Mouse (Mus musculus) left cerebral cortex, postnatal 14 days (tissue): ENCODE measurements at regions not wholly inside any gene's neighbourhood (a gene's known extent, or its start where the extent isn't known, plus 50 kb on each side); places are given as distances from the start of the nearest gene placed in this dataset.
"Not testable (repeated sequence)": the region's sequence is repeated elsewhere in the genome, so short reads cannot be mapped to it uniquely, and the experiment has no call there.

Experiments
- DNase-seq, 2 experiments: peaks; one replicate each; pipeline ENCODE4 v3.0.0; 2021 to 2022; ENCODE audit warnings: low spot score in 2 of 2, mixed read lengths in 1 of 2
- intact Hi-C: fragments of 180-260 bp; cut with DNase I; formaldehyde crosslinking; loops from one replicate; pipeline ENCODE4 v1.15.1; 2025

DNA sequence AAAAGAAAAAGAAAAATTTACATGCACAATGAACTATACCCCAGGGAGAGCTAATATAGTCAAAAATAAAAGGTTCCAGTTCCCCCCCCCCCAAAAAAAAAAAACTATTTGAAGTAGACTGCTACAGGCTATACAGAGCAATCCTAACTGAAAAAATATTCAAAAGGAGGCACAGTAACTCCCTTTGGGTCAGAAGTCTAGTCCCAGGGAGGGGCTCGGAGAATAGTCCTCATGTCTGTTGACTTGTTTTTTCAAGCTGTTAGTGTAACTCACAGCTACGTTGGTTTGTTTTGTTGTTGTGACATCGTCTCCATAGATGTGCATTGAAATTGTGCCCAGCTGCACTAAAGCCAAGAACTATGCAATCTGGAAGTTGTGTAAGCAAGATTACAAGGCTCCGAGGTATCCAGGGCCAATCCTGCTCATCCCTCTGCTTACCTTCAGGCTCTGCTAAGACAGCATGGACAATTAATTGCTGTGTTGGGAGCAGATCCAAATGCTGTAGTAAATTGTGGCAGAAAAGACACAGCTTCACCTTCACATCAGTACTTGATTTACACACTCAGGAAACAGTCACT, 137.2 kb upstream of the Pnpt1 start:
- intact Hi-C loops = no loop called here
- peak in 1 of 2 experiments; percentile 2 for DNase-seq

DNA sequence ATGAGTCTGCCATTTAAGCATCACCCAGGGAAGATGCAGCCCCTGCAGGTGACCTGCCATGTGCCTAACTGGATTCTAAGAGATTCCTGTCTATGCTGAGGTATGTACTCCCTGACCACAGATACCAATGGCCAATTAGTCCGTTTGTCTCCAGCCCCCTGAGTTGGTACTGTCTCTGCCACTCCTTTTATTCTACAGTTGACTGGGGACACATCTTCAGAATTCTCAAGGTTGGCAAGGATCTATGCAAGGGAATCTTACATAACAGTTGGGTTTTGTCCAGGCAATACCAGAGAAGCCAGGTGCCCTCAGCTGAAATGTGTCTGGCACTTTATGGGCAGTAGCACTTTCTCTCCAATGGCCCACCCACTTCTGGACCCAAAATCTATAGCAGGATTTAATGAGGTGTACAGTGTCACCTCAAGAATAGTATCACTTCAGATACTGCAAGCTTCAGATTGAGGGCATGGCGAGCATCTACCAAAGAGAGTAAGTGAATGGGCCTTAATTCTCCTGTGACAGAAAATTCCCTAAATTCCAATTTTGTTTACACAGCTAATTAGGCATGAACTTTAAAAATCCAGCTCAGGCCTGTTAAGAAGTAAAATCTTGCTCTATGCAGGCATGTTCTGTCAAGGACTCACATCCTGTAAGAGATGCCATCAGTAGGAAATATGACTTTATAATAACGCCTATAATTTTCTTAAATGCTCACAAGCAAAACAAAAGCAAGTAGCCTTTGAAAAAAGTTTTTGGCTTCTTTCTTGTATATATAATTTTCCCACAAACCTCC, 132.0 kb upstream of the Pnpt1 start:
- intact Hi-C loops = no loop called here
- no peak for DNase-seq

DNA sequence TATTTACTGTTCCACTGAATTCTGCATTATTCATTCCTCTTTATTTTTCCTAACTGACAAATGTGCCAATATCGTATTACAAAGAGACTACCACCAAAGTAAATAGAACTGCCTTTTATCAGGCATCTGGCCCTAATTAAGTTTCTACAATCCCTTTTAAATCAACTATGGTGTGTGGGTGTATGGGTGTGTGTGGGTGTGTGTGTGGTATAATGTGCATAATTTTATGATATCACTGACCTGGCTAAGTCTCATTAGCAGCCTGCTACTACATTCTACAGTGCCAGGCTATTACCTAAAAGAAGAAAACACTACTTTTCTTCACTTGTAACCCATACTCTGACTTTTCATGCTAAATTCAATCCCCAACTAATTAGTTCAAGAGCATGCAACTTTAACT, 131.3 kb upstream of the Pnpt1 start:
- no peak for DNase-seq
- intact Hi-C loops = no loop called here

DNA sequence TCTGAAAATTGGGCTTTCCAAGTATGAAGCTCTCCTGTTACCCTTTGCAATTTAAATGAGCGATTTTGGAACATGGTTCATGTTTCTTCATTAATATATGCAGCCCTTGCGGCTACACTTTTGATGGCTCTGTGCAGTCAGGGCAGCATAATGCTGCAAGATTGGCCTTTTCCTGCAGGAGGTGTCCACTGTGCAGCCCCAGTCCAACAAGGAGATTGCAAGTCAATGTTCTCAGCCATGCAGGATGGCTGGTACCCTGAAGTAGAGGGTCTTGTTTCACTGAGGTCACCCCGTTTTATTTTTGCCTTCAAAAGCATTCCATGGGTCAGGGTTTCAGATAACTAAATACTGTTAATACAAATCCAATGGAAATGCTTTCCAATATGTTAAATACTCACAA, 130.9 kb upstream of the Pnpt1 start:
- intact Hi-C loops = no loop called here
- no peak for DNase-seq

DNA sequence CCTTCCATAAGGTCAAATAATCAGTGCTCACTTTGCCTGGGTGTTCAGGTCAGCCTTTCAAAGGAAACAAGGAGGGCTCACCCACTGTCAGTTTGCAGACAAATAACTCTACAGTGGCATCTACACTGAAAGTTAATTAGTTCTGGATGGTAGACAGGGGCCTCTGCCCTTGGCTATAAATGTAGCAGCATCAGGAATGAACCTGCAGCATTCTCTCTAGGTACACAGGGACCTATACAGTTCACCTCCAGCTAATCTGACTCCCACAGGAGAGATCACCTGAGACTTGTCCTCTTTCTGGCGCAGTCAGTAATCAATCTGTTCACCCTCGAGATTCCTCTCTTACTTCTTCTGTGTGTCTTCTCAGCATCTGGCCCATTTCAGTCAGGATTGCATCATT, 130.3 kb upstream of the Pnpt1 start:
- no peak for DNase-seq
- intact Hi-C loops = no loop called here

DNA sequence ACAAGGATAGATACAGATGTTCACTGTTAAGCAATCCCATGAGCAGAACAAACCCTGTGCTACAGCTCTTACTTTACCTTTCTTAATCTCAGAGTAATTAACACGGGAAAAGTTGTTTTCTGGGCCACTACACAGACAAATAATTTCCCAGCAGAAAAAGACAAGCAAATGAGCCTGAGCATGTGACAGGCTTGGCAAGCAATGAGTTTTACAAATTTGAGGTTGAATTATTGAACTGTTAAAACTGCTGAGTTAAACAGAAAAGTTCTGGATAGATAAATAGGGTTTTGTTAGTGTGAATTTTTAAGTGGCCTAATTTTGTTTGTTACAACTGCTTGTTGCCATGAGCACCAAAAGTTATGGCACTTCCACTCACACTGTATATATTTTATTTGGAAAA, 113.1 kb upstream of the Pnpt1 start:
- no peak for DNase-seq
- intact Hi-C loops = no loop called here

DNA sequence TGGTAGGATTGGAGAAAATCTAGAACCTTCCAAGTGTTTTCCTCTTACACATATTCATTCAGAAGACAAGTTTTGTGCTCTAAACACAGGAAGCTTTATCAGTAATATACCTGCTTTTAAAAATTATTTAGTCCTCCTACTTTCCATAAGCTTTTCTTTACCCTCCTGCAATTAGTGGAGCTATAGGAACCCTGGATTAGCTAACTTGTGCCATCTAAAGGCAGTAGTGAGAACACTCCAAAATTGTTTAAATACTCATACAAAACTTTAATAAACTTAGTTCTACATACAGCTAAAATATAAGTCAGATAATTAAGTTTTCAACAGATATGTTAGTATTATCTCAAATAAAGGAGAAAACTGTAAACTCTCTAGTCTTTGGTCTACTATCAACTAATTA, 89.7 kb upstream of the Pnpt1 start:
- DNase-seq = no peak
- intact Hi-C loops = loop anchor here (2.0 to 10.0 kb wide), 3 partner anchors 234 to 430 kb away; no protein-coding TSS in a partner anchor

DNA sequence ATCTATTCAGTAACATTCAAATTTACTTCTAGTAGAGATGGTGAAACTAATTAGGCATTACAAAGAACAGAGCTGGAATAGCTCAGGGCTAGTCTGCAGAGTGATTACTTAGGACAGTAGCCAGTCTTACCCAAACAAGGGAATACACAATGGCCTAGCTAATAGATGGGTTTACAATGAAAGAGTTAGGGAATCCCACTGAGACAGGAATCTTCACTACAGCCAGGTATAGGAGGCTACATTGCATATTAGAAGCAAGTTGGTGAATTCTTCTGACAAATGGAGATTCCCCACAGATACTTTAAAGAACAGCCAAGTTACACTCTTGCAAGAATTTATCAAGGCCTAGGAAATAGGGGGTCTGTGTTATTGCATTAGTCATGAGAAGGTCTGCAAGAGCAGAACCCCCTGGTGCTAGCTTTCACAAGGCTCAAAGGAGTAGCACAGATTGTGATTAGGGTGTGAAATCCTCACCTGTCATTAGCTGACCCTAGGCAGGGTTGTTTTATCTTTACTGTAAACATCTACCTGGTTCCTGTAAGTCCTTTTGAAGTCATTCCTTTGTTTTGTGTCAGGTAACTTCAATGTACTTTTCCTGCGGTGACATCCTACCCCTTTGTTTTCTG, 82.4 kb upstream of the Pnpt1 start:
- intact Hi-C loops = loop anchor here (10.0 kb wide), 1 partner anchor 313 kb away; no protein-coding TSS in a partner anchor
- DNase-seq = not testable (repeated sequence)

DNA sequence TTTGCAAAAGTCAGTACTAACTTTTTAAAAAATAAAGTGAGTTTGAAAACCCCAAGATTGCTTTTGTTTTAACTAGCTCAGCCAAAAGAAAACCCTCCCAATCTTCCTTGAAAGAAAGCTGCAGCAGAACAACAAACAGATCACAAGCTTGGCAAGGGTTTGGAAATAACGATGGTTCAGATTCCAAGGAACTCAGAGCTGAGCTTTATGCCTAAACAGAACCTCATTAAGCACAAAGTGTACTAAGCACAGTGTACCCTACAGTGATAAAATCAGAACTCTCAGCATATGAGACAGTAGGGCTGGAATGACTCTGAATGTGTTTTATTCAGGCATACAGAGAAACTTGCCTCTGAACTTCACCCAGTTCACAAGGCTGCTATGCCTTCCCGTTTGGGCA, 77.9 kb upstream of the Pnpt1 start:
- intact Hi-C loops = no loop called here
- no peak for DNase-seq

DNA sequence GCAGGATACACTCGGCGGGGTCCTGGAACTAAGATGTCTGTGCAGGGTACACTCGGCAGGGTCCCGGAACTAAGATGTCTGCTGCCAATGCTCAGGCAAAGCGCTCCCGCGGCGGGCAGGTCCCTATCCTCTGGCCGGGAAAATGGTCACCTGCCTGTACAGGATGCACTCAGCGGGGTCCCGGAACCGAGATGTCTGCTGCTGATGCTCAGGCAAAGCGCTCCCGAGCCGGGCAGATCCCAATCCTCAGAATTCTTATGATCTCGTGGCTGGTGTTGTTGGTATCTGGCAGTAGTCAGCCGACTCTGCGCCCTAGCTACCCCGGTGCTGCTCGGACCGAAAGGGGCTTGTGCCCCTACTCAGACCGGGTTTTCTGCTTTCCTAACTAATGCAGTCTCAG, 61.0 kb upstream of the Pnpt1 start:
- intact Hi-C loops, DNase-seq: not testable (repeated sequence)

DNA sequence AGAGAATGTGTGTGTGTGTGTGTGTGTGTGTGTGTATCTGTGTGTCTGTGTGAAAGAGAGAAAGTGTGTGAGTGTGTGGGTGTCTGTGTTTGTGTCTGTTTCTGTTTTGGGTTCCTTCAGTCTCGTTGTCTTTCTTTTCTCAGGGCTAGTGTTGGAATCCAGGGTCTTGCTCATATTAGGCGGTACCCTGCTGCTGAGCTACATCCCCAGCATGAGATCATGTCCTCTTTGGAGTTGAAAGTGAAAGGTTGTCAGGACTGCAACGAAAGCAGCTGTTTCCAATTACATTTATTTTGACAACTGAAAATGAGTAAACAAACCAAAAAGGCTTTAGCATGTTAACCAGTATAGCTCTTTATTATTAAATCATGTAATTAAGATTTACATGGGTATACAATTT, 58.3 kb upstream of the Pnpt1 start:
- no peak for DNase-seq
- intact Hi-C loops = no loop called here
